Mouse (Mus musculus) retina, postnatal 1 day (tissue): ENCODE measurements around the gene Scd2.
"Not testable (repeated sequence)": the region's sequence is repeated elsewhere in the genome, so short reads cannot be mapped to it uniquely, and the experiment has no call there.

ENCODE experiments used
- DNase-seq: peaks from one replicate; pipeline ENCODE4 v3.0.0-alpha.2; 2012

Scd2 gene

GRCm38 (mm10) chr19:44314327-44314759 is 20.9 kb downstream of the Scd2 start:
- peak; percentile 89 for DNase-seq

- DNase-seq = peak; percentile 55
These were observed 21.5 kb downstream of the Scd2 start for GRCm38 (mm10) chr19:44314871-44315414.

- no peak for DNase-seq
These were observed 23.4 kb downstream of the Scd2 start for GRCm38 (mm10) chr19:44316752-44317315.

DNA sequence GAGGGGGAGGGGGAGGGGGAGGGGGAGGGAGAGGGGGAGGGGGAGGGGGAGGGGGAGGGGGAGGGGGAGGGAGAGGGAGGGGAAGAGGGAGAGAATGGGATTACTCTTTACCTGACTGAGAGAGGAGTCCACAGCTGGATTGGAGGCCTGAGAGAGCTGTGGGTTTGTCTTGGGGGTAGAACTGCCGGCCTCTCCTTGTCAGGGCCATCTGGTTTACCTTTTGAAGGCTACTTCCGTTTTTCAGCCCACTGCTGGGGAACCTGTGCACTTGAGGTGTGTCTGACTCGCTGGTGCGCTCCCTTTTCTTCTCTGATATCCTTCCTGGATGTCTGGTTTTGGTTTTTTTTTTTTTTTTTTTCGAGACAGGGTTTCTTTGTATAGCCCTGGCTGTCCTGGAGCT is 23.9 kb downstream of the Scd2 start:
- DNase-seq = no peak

DNA sequence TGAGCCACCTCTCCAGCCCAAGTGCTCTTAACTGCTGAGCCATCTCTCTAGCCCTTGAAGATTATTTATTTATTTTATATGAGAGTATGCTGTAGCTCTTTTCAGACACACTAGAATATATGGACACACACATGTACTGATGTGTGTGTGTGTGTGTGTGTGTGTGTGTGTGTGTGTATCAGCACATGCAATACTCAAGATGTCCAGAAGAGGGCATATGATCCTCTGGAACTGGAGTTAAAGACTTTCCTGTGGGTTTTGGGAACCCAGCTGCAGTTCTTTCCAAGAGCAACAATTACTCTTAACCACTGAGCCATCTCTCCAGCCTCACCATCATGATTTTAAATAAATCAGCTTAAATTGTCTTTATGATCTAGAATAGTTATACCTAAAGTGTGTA is 25.1 kb downstream of the Scd2 start:
- no peak for DNase-seq

- DNase-seq = no peak
These were observed 26.8 kb downstream of the Scd2 start for GRCm38 (mm10) chr19:44320316-44320715.

DNA sequence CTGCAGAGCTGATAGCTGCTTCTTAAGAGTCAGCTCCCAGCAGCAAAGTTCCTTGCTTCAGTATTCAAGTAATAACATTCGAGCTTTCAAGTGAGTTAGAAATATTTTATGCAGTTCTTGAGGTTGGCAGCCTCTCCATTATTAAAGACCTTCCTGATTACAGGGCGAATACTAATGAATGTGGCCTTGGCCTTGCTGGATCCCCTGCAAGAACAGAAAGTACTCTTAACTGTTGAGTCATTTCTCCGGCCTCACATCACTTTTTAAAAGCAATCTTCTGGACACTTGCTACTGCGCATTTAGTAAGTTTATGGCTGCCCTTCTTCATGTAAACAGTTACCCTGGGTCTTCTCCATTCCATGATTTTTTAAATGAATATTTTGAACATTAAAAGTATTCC is 27.7 kb downstream of the Scd2 start:
- no peak for DNase-seq

DNA sequence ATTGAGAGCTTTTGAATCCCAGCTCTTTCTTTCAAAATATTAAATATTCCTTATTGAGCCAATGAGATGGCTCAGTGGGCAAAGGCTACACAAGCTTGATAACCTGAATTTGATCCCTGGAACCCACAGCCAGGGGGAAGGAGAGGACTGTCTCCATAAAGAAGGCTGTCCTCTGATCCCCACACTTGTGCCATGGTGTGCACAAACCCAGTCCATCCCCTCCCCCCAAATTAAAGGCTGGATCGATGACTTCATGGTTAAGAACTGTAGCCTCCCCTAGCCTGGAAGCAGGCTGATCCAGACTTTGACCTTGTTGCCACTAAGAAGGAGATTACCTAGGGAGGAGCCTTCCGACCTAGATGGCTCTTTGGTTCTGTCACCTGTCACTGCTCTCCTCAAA is 28.2 kb downstream of the Scd2 start:
- no peak for DNase-seq

- no peak for DNase-seq
These were observed 36.1 kb downstream of the Scd2 start for GRCm38 (mm10) chr19:44329566-44329965.

DNA sequence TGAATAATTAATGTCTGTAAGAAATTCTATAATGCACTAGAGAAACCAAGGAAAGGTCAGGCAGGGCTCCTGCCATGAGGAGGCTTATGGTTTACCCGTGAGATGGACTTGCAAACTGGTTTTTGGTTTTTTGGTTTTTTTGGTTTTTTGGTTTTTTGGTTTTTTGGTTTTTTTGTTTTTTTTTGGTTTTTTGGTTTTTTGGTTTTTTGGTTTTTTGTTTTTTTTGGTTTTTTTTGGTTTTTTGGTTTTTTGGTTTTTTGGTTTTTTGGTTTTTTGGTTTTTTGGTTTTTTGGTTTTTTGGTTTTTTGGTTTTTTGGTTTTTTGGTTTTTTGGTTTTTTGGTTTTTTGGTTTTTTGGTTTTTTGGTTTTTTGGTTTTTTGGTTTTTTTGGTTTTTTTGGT is 37.7 kb downstream of the Scd2 start:
- DNase-seq = not testable (repeated sequence)

DNA sequence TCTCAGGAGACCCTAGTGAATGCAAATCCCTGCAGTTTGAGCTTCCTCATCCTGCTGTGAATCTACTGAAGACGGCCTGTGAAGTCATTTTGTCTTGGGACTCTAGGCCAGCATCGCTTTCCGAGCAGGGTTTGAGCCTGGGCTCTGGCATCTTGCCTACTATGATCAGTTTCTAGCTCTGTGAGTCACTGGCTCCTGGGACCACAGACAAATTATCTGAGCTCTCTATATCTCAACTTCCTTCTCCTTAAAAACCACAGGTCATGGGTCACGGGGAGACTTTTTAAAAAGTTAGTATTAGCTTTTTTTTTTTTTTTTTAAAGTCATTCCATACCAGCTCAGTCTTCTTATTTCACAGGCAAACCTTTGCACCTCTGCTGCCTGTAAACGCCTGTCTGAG is 38.4 kb downstream of the Scd2 start:
- DNase-seq = no peak

DNA sequence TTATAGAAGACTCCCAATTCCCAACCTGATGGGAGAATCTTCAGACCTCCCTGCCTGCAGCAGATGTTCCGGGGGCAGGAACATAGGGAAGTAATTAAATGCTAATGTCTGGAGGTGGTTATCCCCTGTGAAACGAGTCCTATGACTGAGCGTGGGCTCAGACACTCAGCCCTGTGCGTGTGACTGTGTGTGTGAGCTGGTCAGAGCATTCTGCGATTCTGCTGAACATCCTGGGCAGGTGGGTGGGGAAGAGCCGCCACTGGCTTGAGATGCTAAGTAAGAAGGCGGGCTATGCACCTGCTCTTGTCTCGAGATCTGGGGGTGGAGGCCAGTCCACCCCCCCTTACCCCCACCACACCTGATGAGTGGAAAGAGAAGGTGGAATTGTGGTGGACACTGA is 38.9 kb downstream of the Scd2 start:
- no peak for DNase-seq

DNA sequence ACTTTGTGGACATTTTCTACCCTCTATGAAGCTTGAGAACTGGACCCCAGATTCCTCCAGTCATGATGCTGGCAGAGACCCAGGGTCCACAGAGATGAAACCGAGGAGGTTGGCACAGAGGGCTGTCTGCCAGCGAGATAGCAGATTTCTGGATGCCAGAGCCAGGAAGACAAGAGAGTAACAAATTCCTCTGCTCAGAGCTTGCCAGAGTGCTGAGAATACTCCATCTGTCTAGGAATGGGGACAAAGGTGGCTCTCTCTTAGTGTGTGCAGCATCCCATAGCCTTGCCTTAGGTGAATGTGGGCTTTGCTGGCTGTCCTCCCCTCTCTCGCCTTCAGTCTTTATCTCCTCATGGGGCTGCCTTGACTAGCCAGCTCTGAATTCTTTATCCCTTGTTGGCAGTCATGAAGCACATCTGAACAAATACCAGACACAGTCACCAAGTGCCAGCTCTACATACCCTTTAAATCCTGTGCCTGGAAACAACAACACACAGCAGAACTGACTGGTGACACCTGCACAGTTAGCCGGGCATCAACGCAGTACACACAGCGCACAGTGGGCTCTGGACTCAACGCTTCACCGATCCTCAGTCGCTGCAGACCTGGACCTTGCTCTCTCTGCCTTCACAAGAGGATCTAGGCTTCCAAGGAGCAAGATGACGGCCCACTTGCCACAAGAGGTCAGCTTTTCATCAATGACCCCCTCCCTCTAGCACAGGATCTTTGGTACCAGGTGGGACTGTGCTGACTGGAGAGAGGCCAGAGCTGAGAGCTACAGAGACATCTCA is 39.6 kb downstream of the Scd2 start, which contains the start of gene Scd4:
Scd4 (plus strand) TSS at position 260 of the 791 bp plus-strand sequence.
- no peak for DNase-seq

GRCm38 (mm10) chr19:44333991-44334390 is 40.5 kb downstream of the Scd2 start:
- DNase-seq = no peak

DNA sequence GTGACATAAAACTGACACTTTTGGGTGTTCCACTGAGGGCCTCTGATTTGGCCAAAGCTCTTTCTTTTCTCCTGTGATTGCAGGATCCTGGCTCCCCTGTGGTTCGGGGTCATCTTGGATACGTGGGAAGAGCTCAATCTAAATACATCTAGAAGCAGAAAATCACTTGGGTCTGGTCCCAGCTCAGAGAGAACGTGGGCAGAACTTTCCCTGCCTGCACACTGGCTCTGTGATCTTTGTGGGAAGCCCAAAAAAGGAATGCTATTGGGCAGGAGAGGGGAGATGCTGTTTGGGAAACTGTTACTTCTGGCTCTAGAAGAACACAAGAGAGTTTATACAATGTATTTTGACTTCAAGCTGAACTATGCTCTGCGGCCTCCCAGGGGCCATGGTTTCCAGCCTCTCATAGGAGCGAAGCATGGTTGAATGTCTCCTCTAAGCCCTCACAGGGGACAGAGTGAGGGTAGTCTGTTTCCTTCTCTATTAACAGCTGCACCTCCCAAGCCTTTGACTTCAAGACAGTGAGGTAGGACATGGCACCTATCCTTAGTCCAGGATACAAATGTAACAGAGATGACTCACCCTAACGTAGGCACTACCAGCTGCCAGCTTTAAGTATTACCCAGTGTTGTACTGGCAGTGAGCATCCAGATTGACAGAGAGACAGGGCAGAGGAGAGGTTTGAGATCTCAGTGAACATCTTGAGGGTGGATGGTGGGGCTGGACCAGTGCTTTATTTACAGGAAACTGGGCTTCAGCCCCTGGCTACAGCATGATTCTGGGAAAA is 42.6 kb downstream of the Scd2 start:
- DNase-seq = no peak

GRCm38 (mm10) chr19:44349689-44350088 is 56.2 kb downstream of the Scd2 start:
- DNase-seq = no peak

DNA sequence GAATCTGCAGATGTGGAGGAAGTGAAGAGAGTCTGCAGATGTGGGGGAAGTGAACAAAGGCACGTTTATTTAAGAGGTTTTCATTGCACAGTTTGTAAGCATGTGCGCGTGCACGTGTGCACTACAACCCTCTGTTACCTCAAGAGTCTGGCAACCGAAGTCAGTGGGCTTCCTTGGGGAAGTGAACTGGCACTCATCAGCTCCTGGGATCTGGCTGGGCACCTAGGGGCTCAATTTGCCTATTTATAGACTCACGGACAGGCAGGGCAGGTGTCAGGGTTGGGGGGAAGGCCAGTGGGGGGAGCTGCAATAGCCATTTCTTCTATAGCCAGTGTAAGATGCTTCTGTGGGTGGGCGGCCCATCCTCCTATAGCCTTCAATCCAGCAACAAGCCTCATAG is 58.3 kb downstream of the Scd2 start:
- no peak for DNase-seq
